Mouse (Mus musculus): ENCODE data around the gene Gm26566.
A peak's percentile ranks its signal among the peaks of the same experiment; 100 is the strongest.
"Not testable (repeated sequence)": the region's sequence is repeated elsewhere in the genome, so short reads cannot be mapped to it uniquely, and the experiment has no call there.

Gene Gm26566

GRCm38 (mm10) chr4:88738480-88738879 is 16.9 kb downstream of the Gm26566 start:
- DNase-seq (ENCODE audit: low read depth, low spot score) = peak; percentile 52

- no peak for DNase-seq (ENCODE audit: low read depth, low spot score)
These were observed 17.4 kb downstream of the Gm26566 start for GRCm38 (mm10) chr4:88739036-88739435.

- no peak for DNase-seq (ENCODE audit: low read depth, low spot score)
These were observed 19.8 kb downstream of the Gm26566 start for GRCm38 (mm10) chr4:88741426-88741825.

- DNase-seq (ENCODE audit: low read depth, low spot score) = no peak
These were observed 21.3 kb downstream of the Gm26566 start for GRCm38 (mm10) chr4:88742771-88743371.

GRCm38 (mm10) chr4:88744207-88744606 is 22.6 kb downstream of the Gm26566 start:
- DNase-seq (ENCODE audit: low read depth, low spot score) = no peak

GRCm38 (mm10) chr4:88749926-88750325 is 28.3 kb downstream of the Gm26566 start:
- DNase-seq (ENCODE audit: low read depth, low spot score) = no peak

GRCm38 (mm10) chr4:88754818-88755340 is 33.3 kb downstream of the Gm26566 start, which contains the start of gene Gm13271:
Gene Gm13271, plus strand, starts transcription at chr4:88754868.
- DNase-seq (ENCODE audit: low read depth, low spot score) = not testable (repeated sequence)

GRCm38 (mm10) chr4:88756581-88757513 is 35.2 kb downstream of the Gm26566 start:
- DNase-seq (ENCODE audit: low read depth, low spot score) = peak; percentile 7

- DNase-seq (ENCODE audit: low read depth, low spot score) = peak; percentile 88
These were observed 36.0 kb downstream of the Gm26566 start for GRCm38 (mm10) chr4:88757628-88758031.

GRCm38 (mm10) chr4:88758751-88759150 is 37.1 kb downstream of the Gm26566 start:
- DNase-seq (ENCODE audit: low read depth, low spot score) = not testable (repeated sequence)

GRCm38 (mm10) chr4:88759610-88760268 is 38.1 kb downstream of the Gm26566 start, which contains the start of gene Gm13283:
Gene Gm13283, plus strand, starts transcription at chr4:88760119.
- DNase-seq (ENCODE audit: low read depth, low spot score) = not testable (repeated sequence)

GRCm38 (mm10) chr4:88760431-88760830 is 38.8 kb downstream of the Gm26566 start:
- DNase-seq (ENCODE audit: low read depth, low spot score) = peak; percentile 90

- not testable (repeated sequence) for DNase-seq (ENCODE audit: low read depth, low spot score)
These were observed 40.2 kb downstream of the Gm26566 start for GRCm38 (mm10) chr4:88761776-88762175.

- not testable (repeated sequence) for DNase-seq (ENCODE audit: low read depth, low spot score)
These were observed 40.7 kb downstream of the Gm26566 start for GRCm38 (mm10) chr4:88762341-88762740.

GRCm38 (mm10) chr4:88763384-88764018 is 41.9 kb downstream of the Gm26566 start:
- peak; percentile 86 for DNase-seq (ENCODE audit: low read depth, low spot score)

Measured in skeletal muscle tissue, adult 2 months (tissue).